Mouse (Mus musculus) midbrain, embryonic 14.5 days (tissue): Measurements from ENCODE around the gene Uba3. TPM values are rescaled to one million over a fixed set of nuclear protein-coding genes. Genes with fewer than 3 reads are reported as not detected.

Experiments
- polyA plus RNA-seq: library from polyadenylated mRNA; unstranded; fragments of >200 nt; fragmentation: Nextera tagmentation; extraction: Ambion mirVana; gene quantifications from 2 replicates; pipeline ENCODE4 v1.2.1, GENCODE M21; 2014

Gene Uba3
- polyA plus RNA-seq, 1 experiment from 2014 or later: 98.5 TPM

Other genes starting within 250 kb of the Uba3 start
- 5.7 and 8.0 TPM in 2 replicates for gene Fam19a4, start 145.2 kb downstream of the Uba3 start, polyA plus RNA-seq
- 5.2 and 9.1 TPM in 2 replicates for gene Eogt, start 56.5 kb downstream of the Uba3 start, polyA plus RNA-seq
- 37.5 and 42.7 TPM in 2 replicates for gene Tmf1, start 26.5 kb downstream of the Uba3 start, polyA plus RNA-seq
- 70.7 and 113 TPM in 2 replicates for gene Arl6ip5, start 5.0 kb upstream of the Uba3 start, polyA plus RNA-seq
- gene Lmod3, start 47.1 kb upstream of the Uba3 start, polyA plus RNA-seq: not detected in 2 replicates